Mouse (Mus musculus) small intestine, adult 2 months (tissue): ENCODE data around the gene Pou3f1.

Experiments
- CTCF ChIP-seq: fragments of 200-500 bp; IDR thresholded peaks from 2 replicates; pipeline ENCODE4 v1.5.1; 2012; ENCODE audit warnings: low read depth, mild to moderate bottlenecking, control low read depth, inconsistent platforms, low read length, moderate library complexity, mixed read lengths; ENCODE audit not compliant: insufficient replicate concordance, insufficient read length; ENCODE audit errors: extremely low read depth
- POLR2A ChIP-seq: fragments of 200-500 bp; IDR thresholded peaks from 2 replicates; pipeline ENCODE4 v1.6.1; 2012; ENCODE audit warnings: low read depth, mild to moderate bottlenecking, control low read depth, inconsistent platforms, low read length, moderate library complexity

DNA sequence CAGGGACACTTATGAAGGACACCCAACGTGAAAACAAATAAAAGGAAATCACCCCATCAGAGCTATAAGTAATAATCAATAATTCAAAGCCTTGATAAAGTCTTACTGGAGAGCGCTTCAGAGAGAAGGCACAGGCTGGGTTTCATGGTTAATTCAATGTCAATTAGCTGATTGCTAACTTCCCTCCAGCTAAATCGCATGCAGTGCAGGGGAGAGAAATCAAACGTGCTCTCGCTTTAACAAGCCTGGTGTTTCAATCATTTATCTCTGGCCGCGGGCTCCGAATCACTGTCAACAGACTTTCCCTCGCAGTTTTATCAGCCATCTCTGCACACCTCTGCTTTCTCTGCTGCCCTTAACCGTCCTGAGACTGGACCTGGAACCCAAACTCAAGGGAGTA is 23.8 kb upstream of the Pou3f1 start:
- TF ChIP-seq CTCF (no peak), POLR2A (no peak)
